Mouse (Mus musculus) intestine, postnatal 0 days (tissue): ENCODE data around the gene Cyth2. TPM values are rescaled to one million over a fixed set of nuclear protein-coding genes. Genes with fewer than 3 reads are reported as not detected.
A peak's percentile ranks its signal among the peaks of the same experiment; 100 is the strongest.

Experiments
- ATAC-seq: fragments of 200-750 bp; cut with Nextera tagmentation; 2 replicates; pipeline ENCODE4 v1.8.0; 2017; ENCODE audit warnings: mild to moderate bottlenecking, moderate TSS enrichment, moderate library complexity
- H3K27ac ChIP-seq: fragments of 300-500 bp; sonication (generic); 2 replicates; pipeline ENCODE4 v1.5.1; 2014; ENCODE audit warnings: mild to moderate bottlenecking, low read depth, low read length, moderate library complexity
- H3K27me3 ChIP-seq: fragments of 300-500 bp; sonication (generic); replicated peaks from 2 replicates; pipeline ENCODE4 v1.6.1; 2014; ENCODE audit warnings: low read length, mixed read lengths; ENCODE audit not compliant: control insufficient read depth, insufficient read depth
- H3K36me3 ChIP-seq: fragments of 300-500 bp; sonication (generic); 2 replicates; pipeline ENCODE4 v1.6.1; 2014; ENCODE audit warnings: mild to moderate bottlenecking, moderate library complexity; ENCODE audit not compliant: control insufficient read depth, insufficient read depth
- H3K4me1 ChIP-seq: fragments of 300-500 bp; sonication (generic); replicated peaks from 2 replicates; pipeline ENCODE4 v1.6.1; 2014; ENCODE audit warnings: antibody characterized with exemption, low read length, mixed read lengths; ENCODE audit not compliant: control insufficient read depth, insufficient read depth
- H3K4me2 ChIP-seq: fragments of 300-500 bp; sonication (generic); replicated peaks from 2 replicates; pipeline ENCODE4 v1.6.1; 2014; ENCODE audit warnings: low read depth, mild to moderate bottlenecking, moderate library complexity
- H3K4me3 ChIP-seq: fragments of 300-500 bp; sonication (generic); 2 replicates; pipeline ENCODE4 v1.5.1; 2014; ENCODE audit warnings: low read depth, low read length
- H3K9ac ChIP-seq: fragments of 300-500 bp; sonication (generic); 2 replicates; pipeline ENCODE4 v1.6.1; 2014; ENCODE audit warnings: mild to moderate bottlenecking, low read depth, low read length
- H3K9me3 ChIP-seq: fragments of 300-500 bp; sonication (generic); 2 replicates; pipeline ENCODE4 v1.6.1; 2016; ENCODE audit warnings: mixed run types; ENCODE audit not compliant: control insufficient read depth
- CTCF ChIP-seq: sonication (generic); IDR thresholded peaks from 2 replicates; pipeline ENCODE4 v1.5.1; 2016; ENCODE audit warnings: low read depth, mild to moderate bottlenecking, control low read depth, antibody characterized with exemption, moderate library complexity
- WGBS: fragments of 180-500 bp; shearing (Covaris S2); extraction: QIAGEN DNeasy Blood & Tissue Kit; methylation state at CpG from one replicate; pipeline ENCODE4 v1.1.7; 2014; 5-methylcytosine and 5-hydroxymethylcytosine counted together
- polyA plus RNA-seq: library from polyadenylated mRNA; unstranded; fragments of >200 nt; fragmentation: Nextera tagmentation; extraction: Ambion mirVana; gene quantifications from 2 replicates; pipeline ENCODE4 v1.2.1, GENCODE M21; 2015

The Cyth2 gene
- polyA plus RNA-seq, 1 experiment from 2014 or later = 66.4 TPM

DNA sequence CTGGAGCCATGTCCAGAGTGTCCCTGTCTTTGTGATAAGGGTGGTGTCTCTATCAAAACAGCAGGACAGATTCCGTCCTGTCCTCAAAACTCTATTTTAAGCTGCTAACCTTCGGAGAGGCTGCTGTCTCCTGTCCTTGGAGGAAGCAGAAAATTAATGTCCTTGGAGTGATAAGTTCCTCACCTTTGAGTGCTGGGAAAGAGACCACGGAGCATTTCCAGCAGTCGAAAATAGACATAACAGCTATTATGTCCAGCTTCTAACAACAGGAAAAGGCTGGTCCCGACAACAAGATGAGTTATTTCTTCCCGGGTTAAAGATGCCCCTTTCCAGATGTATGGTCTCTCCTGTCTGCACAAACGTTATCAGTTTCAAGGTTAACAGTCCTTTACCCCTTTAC lies 39.1 kb downstream of the Cyth2 start:
- ATAC-seq = no peak
- Histone ChIP-seq H3K9me3 (no peaks in the 10 kb centered on the region), H3K27me3 (no peaks in the 10 kb centered on the region), H3K4me2 (no peak overlapping the region), H3K27ac (no peak overlapping the region; the same call in 1 of the 2 replicates), H3K4me1 (no peaks in the 10 kb centered on the region), H3K36me3 (no peaks in the 10 kb centered on the region), H3K9ac (no peak overlapping the region), H3K4me3 (no peak overlapping the region)
- TF ChIP-seq CTCF = no peak
- 71% methylated on average over 7 of the region's 7 CpGs for WGBS

DNA sequence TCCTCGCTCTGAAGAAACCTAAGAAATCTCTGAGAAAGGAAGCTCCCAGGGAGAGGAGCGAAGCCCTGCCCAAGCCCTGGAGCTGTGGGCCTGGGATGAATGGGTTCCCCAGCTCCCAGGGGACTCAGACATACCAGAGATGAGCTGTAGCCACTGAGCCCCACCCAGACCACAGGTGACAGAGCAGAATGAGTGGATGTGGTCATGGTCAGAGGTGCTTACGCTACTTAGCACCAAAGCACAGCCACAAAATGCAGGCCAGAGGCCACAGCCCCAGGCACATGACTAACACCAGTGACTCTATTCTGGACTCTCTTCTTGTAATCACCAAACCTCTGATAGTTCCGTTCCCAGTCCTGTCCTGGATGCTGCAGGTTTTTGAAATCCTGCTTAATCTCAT lies 43.3 kb downstream of the Cyth2 start:
- ATAC-seq = peak; percentile 9; the same call in 1 of the 2 replicates
- H3K27ac ChIP-seq = peak overlapping the region; percentile 68
- H3K36me3 ChIP-seq = no peaks in the 10 kb centered on the region
- H3K4me2 ChIP-seq = no peak overlapping the region
- H3K4me1 ChIP-seq = no peaks in the 10 kb centered on the region
- no peaks in the 10 kb centered on the region for H3K27me3 ChIP-seq
- no peak overlapping the region for H3K9ac ChIP-seq
- TF ChIP-seq CTCF = no peak
- 63% methylated on average over 4 of the region's 4 CpGs for WGBS
- H3K4me3 ChIP-seq = no peak overlapping the region
- no peaks in the 10 kb centered on the region for H3K9me3 ChIP-seq

DNA sequence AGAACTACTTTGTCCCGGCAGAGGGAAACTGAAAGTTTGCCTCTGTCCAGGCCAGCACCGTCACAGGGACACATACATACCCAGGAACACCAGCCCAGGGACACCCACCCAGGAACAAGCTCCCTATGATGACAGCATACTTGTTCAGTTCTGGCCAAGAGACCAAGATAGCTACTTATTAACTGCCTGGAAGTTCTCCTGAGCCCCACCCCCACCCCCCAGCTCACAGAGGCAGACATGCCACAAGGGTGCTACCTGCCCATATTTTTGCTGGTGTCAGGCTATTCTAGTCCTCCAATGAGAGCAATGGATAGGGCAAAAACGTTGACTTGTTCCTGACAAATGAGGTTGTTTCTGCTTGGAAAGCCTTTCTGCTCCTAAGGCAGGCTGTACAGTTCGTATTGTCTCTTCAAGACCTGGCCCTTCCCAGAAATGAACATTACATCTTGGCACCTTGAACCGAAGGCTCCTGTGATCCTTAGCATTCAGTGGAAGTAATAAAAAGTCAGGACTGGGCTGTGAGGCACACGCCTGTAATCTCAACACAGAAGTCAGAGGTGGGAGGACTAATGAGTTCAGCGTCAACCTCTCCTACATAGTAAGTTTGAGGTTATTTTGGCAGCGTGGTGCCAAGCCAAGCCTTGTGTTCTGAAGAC lies 43.8 kb downstream of the Cyth2 start:
- Histone ChIP-seq H3K4me3 (no peak overlapping the region), H3K27ac (peak overlapping the region; percentile 68), H3K9ac (no peak overlapping the region), H3K4me1 (no peaks in the 10 kb centered on the region), H3K9me3 (no peaks in the 10 kb centered on the region), H3K27me3 (no peaks in the 10 kb centered on the region), H3K4me2 (peak overlapping the region; percentile 39), H3K36me3 (no peaks in the 10 kb centered on the region)
- peak; percentile 77 for ATAC-seq
- TF ChIP-seq CTCF = no peak
- WGBS = 42% methylated on average over 8 of the region's 8 CpGs

- no peaks in the 10 kb centered on the region for H3K4me1 ChIP-seq
- H3K36me3 ChIP-seq = no peaks in the 10 kb centered on the region
- H3K4me3 ChIP-seq = no peak overlapping the region
- TF ChIP-seq CTCF = 0 out of 2 replicates have a peak, but pooled peaks have one; percentile 22
- H3K4me2 ChIP-seq = no peak overlapping the region
- no peaks in the 10 kb centered on the region for H3K27me3 ChIP-seq
- H3K9me3 ChIP-seq = no peaks in the 10 kb centered on the region
- H3K27ac ChIP-seq = no peak overlapping the region
- no peak for ATAC-seq
- WGBS = 95% methylated on average over 6 of the region's 6 CpGs
- H3K9ac ChIP-seq = no peak overlapping the region
These were observed 46.9 kb downstream of the Cyth2 start for GRCm38 (mm10) chr7:45767500-45767899.

DNA sequence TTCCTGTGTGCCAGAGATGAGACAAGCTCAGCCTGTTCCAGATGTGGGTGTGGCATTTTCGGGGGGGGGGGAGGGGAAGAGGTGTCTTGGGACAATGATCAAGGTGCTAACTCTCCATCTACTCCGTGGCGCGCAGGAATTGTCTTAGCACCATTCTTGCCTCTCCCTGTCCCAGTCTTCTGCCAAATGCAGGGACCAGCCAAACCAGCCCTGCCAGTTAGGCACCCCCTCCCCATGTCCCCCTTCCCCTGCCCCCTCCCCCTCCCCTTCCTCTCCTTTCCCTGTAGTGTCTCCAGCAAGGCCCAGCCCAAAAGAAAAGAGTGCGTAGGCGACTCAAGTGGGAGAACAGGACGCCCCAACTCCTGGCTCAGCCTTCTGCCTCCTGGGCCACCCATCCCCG lies 47.6 kb downstream of the Cyth2 start:
- no peaks in the 10 kb centered on the region for H3K4me1 ChIP-seq
- no peak overlapping the region for H3K4me2 ChIP-seq
- H3K9ac ChIP-seq = no peak overlapping the region
- no peaks in the 10 kb centered on the region for H3K27me3 ChIP-seq
- no peak overlapping the region for H3K27ac ChIP-seq
- H3K36me3 ChIP-seq = no peaks in the 10 kb centered on the region
- no peak for TF ChIP-seq CTCF
- no peak overlapping the region for H3K4me3 ChIP-seq
- H3K9me3 ChIP-seq = no peaks in the 10 kb centered on the region
- ATAC-seq = no peak
- WGBS = 52% methylated on average over 8 of the region's 8 CpGs

DNA sequence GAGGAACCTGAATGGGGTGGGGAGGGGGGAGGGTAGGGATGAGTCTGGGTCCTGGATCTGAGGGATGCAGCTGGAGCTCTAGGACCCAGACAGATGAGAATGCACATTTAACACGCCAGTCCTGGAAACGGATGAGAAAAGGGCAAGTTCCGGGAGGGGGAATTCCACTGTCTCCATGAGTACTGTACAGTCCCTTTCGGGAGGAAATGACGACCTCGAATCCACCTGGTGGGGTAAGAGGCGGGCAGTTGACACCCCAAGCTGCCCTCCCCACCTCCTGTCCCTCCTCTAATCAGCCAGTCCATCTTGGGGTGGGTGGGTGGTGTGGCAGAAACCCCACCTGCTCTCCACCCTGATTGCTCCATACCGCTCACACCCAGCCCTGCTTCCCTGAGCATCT lies 48.4 kb downstream of the Cyth2 start:
- WGBS = 52% methylated on average over 8 of the region's 8 CpGs
- Histone ChIP-seq H3K27ac (no peak overlapping the region), H3K4me1 (no peaks in the 10 kb centered on the region), H3K9me3 (no peaks in the 10 kb centered on the region), H3K4me2 (no peak overlapping the region), H3K9ac (no peak overlapping the region), H3K36me3 (no peaks in the 10 kb centered on the region), H3K4me3 (no peak overlapping the region), H3K27me3 (no peaks in the 10 kb centered on the region)
- ATAC-seq = no peak
- no peak for TF ChIP-seq CTCF
